Mouse (Mus musculus): ENCODE measurements around the gene AC129217.1.
"Not testable (repeated sequence)": the region's sequence is repeated elsewhere in the genome, so short reads cannot be mapped to it uniquely, and the experiment has no call there.

AC129217.1 gene

GRCm38 (mm10) chr19:8822696-8823095 lies 6.9 kb upstream of the AC129217.1 start:
- no peak for DNase-seq (ENCODE audit: extremely low spot score, low spot score)

- DNase-seq (ENCODE audit: extremely low spot score, low spot score), result no peak
Measured at GRCm38 (mm10) chr19:8830664-8831063, 1.1 kb downstream of the AC129217.1 start.

GRCm38 (mm10) chr19:8831262-8831661 lies 1.7 kb downstream of the AC129217.1 start:
- DNase-seq (ENCODE audit: extremely low spot score, low spot score), result no peak

- no peak for DNase-seq (ENCODE audit: extremely low spot score, low spot score)
Measured at GRCm38 (mm10) chr19:8832971-8833370, 3.4 kb downstream of the AC129217.1 start.

- not testable (repeated sequence) for DNase-seq (ENCODE audit: extremely low spot score, low spot score)
Measured at GRCm38 (mm10) chr19:8836327-8836726, 6.8 kb downstream of the AC129217.1 start.

- DNase-seq (ENCODE audit: extremely low spot score, low spot score), result peak; percentile 87
Measured at GRCm38 (mm10) chr19:8837251-8837791, 7.7 kb downstream of the AC129217.1 start, which contains the start of gene Bscl2. Bscl2 (plus strand) TSS chr19:8837467.

- DNase-seq (ENCODE audit: extremely low spot score, low spot score), result no peak
Measured at GRCm38 (mm10) chr19:8838041-8838730, 8.6 kb downstream of the AC129217.1 start.

GRCm38 (mm10) chr19:8839103-8839907 lies 9.7 kb downstream of the AC129217.1 start, which contains the start of gene Gng3:
Gng3 (minus strand) TSS chr19:8839194.
- DNase-seq (ENCODE audit: extremely low spot score, low spot score), result no peak

GRCm38 (mm10) chr19:8839908-8840791 lies 10.6 kb downstream of the AC129217.1 start:
- DNase-seq (ENCODE audit: extremely low spot score, low spot score), result no peak

- no peak for DNase-seq (ENCODE audit: extremely low spot score, low spot score)
Measured at GRCm38 (mm10) chr19:8841012-8841411, 11.4 kb downstream of the AC129217.1 start.

GRCm38 (mm10) chr19:8842961-8843360 lies 13.4 kb downstream of the AC129217.1 start:
- DNase-seq (ENCODE audit: extremely low spot score, low spot score), result no peak

GRCm38 (mm10) chr19:8844371-8845129 lies 15.0 kb downstream of the AC129217.1 start:
- peak; percentile 70 for DNase-seq (ENCODE audit: extremely low spot score, low spot score)

GRCm38 (mm10) chr19:8848356-8848755 lies 18.8 kb downstream of the AC129217.1 start:
- DNase-seq (ENCODE audit: extremely low spot score, low spot score), result no peak

- no peak for DNase-seq (ENCODE audit: extremely low spot score, low spot score)
Measured at GRCm38 (mm10) chr19:8850402-8850901, 20.9 kb downstream of the AC129217.1 start, which contains the start of gene Lrrn4cl. Lrrn4cl (plus strand) TSS chr19:8850768.

GRCm38 (mm10) chr19:8851639-8852038 lies 22.1 kb downstream of the AC129217.1 start:
- DNase-seq (ENCODE audit: extremely low spot score, low spot score), result no peak

- DNase-seq (ENCODE audit: extremely low spot score, low spot score), result no peak
Measured at GRCm38 (mm10) chr19:8852236-8852928, 22.8 kb downstream of the AC129217.1 start.

- DNase-seq (ENCODE audit: extremely low spot score, low spot score), result no peak
Measured at GRCm38 (mm10) chr19:8853117-8853516, 23.5 kb downstream of the AC129217.1 start.

- DNase-seq (ENCODE audit: extremely low spot score, low spot score), result no peak
Measured at GRCm38 (mm10) chr19:8857689-8858088, 28.1 kb downstream of the AC129217.1 start.

- peak; percentile 23 for DNase-seq (ENCODE audit: extremely low spot score, low spot score)
Measured at GRCm38 (mm10) chr19:8859018-8859417, 29.4 kb downstream of the AC129217.1 start.
